Mouse (Mus musculus) small intestine, adult 2 months (tissue): ENCODE data around the gene Nlgn2. TPM values are rescaled to one million over a fixed set of nuclear protein-coding genes. Genes with fewer than 3 reads are reported as not detected.
A peak's percentile ranks its signal among the peaks of the same experiment; 100 is the strongest.

Experiments
- H3K27ac ChIP-seq: fragments of 200-500 bp; 2 replicates; pipeline ENCODE4 v1.5.1; 2012; ENCODE audit warnings: low read depth, low read length, control low read depth, inconsistent platforms; ENCODE audit not compliant: insufficient read depth
- H3K27me3 ChIP-seq: fragments of 200-500 bp; 2 replicates; pipeline ENCODE4 v1.6.1; 2012; ENCODE audit warnings: mild to moderate bottlenecking, moderate library complexity, low read length, inconsistent platforms; ENCODE audit not compliant: control insufficient read depth, insufficient read depth
- H3K36me3 ChIP-seq: fragments of 200-500 bp; 2 replicates; pipeline ENCODE4 v1.6.1; 2012; ENCODE audit warnings: mild to moderate bottlenecking, low read length, control low read depth, inconsistent platforms; ENCODE audit not compliant: control insufficient read depth, insufficient read depth
- H3K4me1 ChIP-seq: fragments of 200-500 bp; 2 replicates; pipeline ENCODE4 v1.6.1; 2012; ENCODE audit warnings: low read length, inconsistent platforms, mixed read lengths; ENCODE audit not compliant: control insufficient read depth, insufficient read depth, insufficient read length
- H3K4me3 ChIP-seq: fragments of 200-500 bp; 2 replicates; pipeline ENCODE4 v1.5.1; 2012; ENCODE audit warnings: low read depth, mild to moderate bottlenecking, control low read depth, inconsistent platforms, low read length, moderate library complexity
- CTCF ChIP-seq: fragments of 200-500 bp; IDR thresholded peaks from 2 replicates; pipeline ENCODE4 v1.5.1; 2012; ENCODE audit warnings: low read depth, mild to moderate bottlenecking, control low read depth, inconsistent platforms, low read length, moderate library complexity, mixed read lengths; ENCODE audit not compliant: insufficient replicate concordance, insufficient read length; ENCODE audit errors: extremely low read depth
- POLR2A ChIP-seq: fragments of 200-500 bp; IDR thresholded peaks from 2 replicates; pipeline ENCODE4 v1.6.1; 2012; ENCODE audit warnings: low read depth, mild to moderate bottlenecking, control low read depth, inconsistent platforms, low read length, moderate library complexity
- WGBS: fragments of 180-500 bp; shearing (Covaris S2); methylation state at CpG from one replicate; pipeline ENCODE4 v1.1.7; 2018; 5-methylcytosine and 5-hydroxymethylcytosine counted together
- polyA plus RNA-seq: library from polyadenylated mRNA; depleted of rRNA; stranded (reverse); fragments of >200 nt; gene quantifications from 2 replicates; pipeline ENCODE4 v1.2.3, GENCODE M21; 2012

Nlgn2 gene
- polyA plus RNA-seq, 1 experiment, result 11.1 TPM

GRCm38 (mm10) chr11:69837952-69838713 lies 549 bp upstream of the Nlgn2 start, which contains the start of gene Tmem256:
Gene Tmem256, plus strand, starts transcription at chr11:69838514.
- under 1% methylated on average over 34 of the region's 34 CpGs for WGBS
- Histone ChIP-seq H3K27ac (peak within 1 kb of the TSS; percentile 63), H3K4me3 (peak within 1 kb of the TSS; percentile 76), H3K36me3 (no peaks in the 10 kb centered on the region), H3K4me1 (peaks cover 4% of the 10 kb centered on the region), H3K27me3 (peaks cover 12% of the 10 kb centered on the region)
- peak; percentile 78 for TF ChIP-seq POLR2A
- no peak for TF ChIP-seq CTCF

- Histone ChIP-seq H3K4me1 (peaks cover 4% of the 10 kb centered on the region), H3K4me3 (peak overlapping the region; percentile 76), H3K27ac (no peak overlapping the region), H3K36me3 (no peaks in the 10 kb centered on the region), H3K27me3 (peaks cover 12% of the 10 kb centered on the region)
- TF ChIP-seq CTCF, result no peak
- TF ChIP-seq POLR2A, result no peak
- WGBS, result 6% methylated on average over 49 of the region's 52 CpGs
Observed at GRCm38 (mm10) chr11:69836703-69837576, 644 bp downstream of the Nlgn2 start.

GRCm38 (mm10) chr11:69835966-69836335 lies 1.6 kb downstream of the Nlgn2 start:
- no peak for TF ChIP-seq POLR2A
- TF ChIP-seq CTCF, result no peak
- 18% methylated on average over 4 of the region's 4 CpGs for WGBS
- H3K27ac ChIP-seq, result no peak overlapping the region
- peaks cover 4% of the 10 kb centered on the region for H3K4me1 ChIP-seq
- H3K36me3 ChIP-seq, result no peaks in the 10 kb centered on the region
- peaks cover 12% of the 10 kb centered on the region for H3K27me3 ChIP-seq
- H3K4me3 ChIP-seq, result no peak overlapping the region

GRCm38 (mm10) chr11:69835326-69835965 lies 2.1 kb downstream of the Nlgn2 start:
- peaks cover 12% of the 10 kb centered on the region for H3K27me3 ChIP-seq
- WGBS, result 54% methylated on average over 9 of the region's 9 CpGs

GRCm38 (mm10) chr11:69834001-69834549 lies 3.5 kb downstream of the Nlgn2 start:
- TF ChIP-seq CTCF, result no peak
- no peak for TF ChIP-seq POLR2A
- Histone ChIP-seq H3K27me3 (peaks cover 12% of the 10 kb centered on the region), H3K36me3 (no peaks in the 10 kb centered on the region), H3K4me1 (peaks cover 4% of the 10 kb centered on the region), H3K4me3 (peak overlapping the region; percentile 42), H3K27ac (no peak overlapping the region)
- WGBS, result 5% methylated on average over 48 of the region's 48 CpGs

More at GRCm38 (mm10) chr11:69835326-69835965, 2.1 kb downstream of the Nlgn2 start:
- H3K27ac ChIP-seq, result no peak overlapping the region
- H3K4me1 ChIP-seq, result peaks cover 4% of the 10 kb centered on the region
- H3K36me3 ChIP-seq, result no peaks in the 10 kb centered on the region
- H3K4me3 ChIP-seq, result no peak overlapping the region
- TF ChIP-seq CTCF (no peak), POLR2A (no peak)

- Histone ChIP-seq H3K27me3 (peaks cover 12% of the 10 kb centered on the region), H3K36me3 (no peaks in the 10 kb centered on the region), H3K4me1 (peaks cover 4% of the 10 kb centered on the region), H3K27ac (no peak overlapping the region), H3K4me3 (peak overlapping the region; percentile 42)
- WGBS, result 46% methylated on average over 8 of the region's 8 CpGs
- TF ChIP-seq CTCF (no peak), POLR2A (no peak)
Observed at GRCm38 (mm10) chr11:69833554-69833953, 4.0 kb downstream of the Nlgn2 start.
